Mouse (Mus musculus) left cerebral cortex, adult 2 months (tissue): ENCODE measurements around the gene Sh3glb2. TPM values are rescaled to one million over a fixed set of nuclear protein-coding genes. Genes with fewer than 3 reads are reported as not detected.

Experiments
- DNase-seq, 2 experiments: peaks; one replicate each; pipeline ENCODE4 v3.0.0; 2021 to 2022; ENCODE audit warnings: low spot score in 2 of 2, mixed read lengths in 1 of 2; ENCODE audit errors: extremely low spot score in 1 of 2
- H3K27ac ChIP-seq: fragments of 200-600 bp; 2 replicates; pipeline ENCODE4 v1.8.1; 2022
- H3K4me3 ChIP-seq: fragments of 200-600 bp; 2 replicates; pipeline ENCODE4 v1.8.1; 2022
- CTCF ChIP-seq: fragments of 200-600 bp; IDR thresholded peaks from 2 replicates; pipeline ENCODE4 v1.8.1; 2022; ENCODE audit warnings: antibody characterized with exemption, mild to moderate bottlenecking, moderate library complexity
- intact Hi-C: fragments of 180-260 bp; cut with DNase I; formaldehyde crosslinking; loops from one replicate; pipeline ENCODE4 v1.15.1; 2025
- total RNA-seq, 2 experiments: library from RNA; stranded (reverse); gene quantifications; 2 replicates each; pipeline ENCODE4 v1.2.3; 2021

The Sh3glb2 gene
- total RNA-seq, 2 experiments from 2014 or later = 291 to 312 TPM

DNA sequence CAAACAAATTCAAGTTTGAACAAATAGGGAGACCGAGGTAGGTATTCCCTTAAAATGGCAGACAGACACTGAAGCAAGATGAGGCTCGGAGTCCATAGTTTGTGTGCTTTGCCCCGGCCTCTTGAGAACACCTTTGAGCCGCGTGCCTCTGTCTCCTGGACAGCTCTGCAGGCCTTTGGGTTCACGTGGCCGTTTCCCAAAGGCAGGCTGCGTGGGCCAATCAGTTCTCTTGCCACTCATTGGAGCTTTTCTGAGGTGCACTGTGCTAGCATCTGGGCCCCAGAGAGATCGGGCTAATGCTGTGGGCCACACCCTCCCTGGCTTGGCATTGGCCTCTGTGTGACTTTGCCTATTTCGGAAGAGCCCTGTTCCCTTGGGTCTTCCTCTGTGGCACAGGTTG, 16.8 kb upstream of the Sh3glb2 start:
- intact Hi-C loops = no loop called here
- no peak for TF ChIP-seq CTCF
- Histone ChIP-seq H3K4me3 (no peak overlapping the region), H3K27ac (no peak overlapping the region)
- no peak for DNase-seq

GRCm38 (mm10) chr2:30372726-30373125, 13.6 kb upstream of the Sh3glb2 start:
- Histone ChIP-seq H3K27ac (no peak overlapping the region), H3K4me3 (no peak overlapping the region)
- intact Hi-C loops = no loop called here
- no peak for DNase-seq
- no peak for TF ChIP-seq CTCF

DNA sequence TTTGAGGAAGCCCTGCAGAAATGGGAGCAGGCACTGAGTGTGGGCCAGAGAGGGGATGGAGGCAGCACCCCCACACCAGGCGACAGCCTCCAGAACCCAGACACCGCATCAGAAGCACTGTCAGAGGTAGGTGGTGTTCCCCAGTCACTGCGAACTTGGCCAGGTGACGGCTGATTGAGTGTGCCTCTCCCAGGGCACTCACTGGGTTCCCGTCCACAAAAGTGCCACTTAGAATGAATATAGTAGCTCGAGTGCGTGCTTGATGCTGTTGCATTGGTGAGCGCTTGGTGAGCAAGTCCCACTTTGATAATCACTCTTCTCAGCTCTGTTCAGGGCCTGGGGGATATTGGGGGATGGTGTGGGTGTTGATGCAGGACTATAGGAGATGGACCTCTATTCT, 12.4 kb upstream of the Sh3glb2 start:
- no peak for DNase-seq
- intact Hi-C loops = no loop called here
- H3K27ac ChIP-seq = no peak overlapping the region
- no peak overlapping the region for H3K4me3 ChIP-seq
- TF ChIP-seq CTCF = no peak

- no peak for DNase-seq
- intact Hi-C loops = no loop called here
- H3K27ac ChIP-seq = peak overlapping the region; percentile 38; the same call in 1 of the 2 replicates
Observed at GRCm38 (mm10) chr2:30366203-30366602, 7.1 kb upstream of the Sh3glb2 start.

GRCm38 (mm10) chr2:30365281-30366069, 6.3 kb upstream of the Sh3glb2 start:
- DNase-seq = no peak
- intact Hi-C loops = no loop called here
- TF ChIP-seq CTCF = no peak
- Histone ChIP-seq H3K4me3 (peak overlapping the region; percentile 80), H3K27ac (peak overlapping the region; percentile 96)

More at GRCm38 (mm10) chr2:30366203-30366602, 7.1 kb upstream of the Sh3glb2 start:
- TF ChIP-seq CTCF = peak; percentile 26
- peak overlapping the region; percentile 80; the same call in 1 of the 2 replicates for H3K4me3 ChIP-seq

DNA sequence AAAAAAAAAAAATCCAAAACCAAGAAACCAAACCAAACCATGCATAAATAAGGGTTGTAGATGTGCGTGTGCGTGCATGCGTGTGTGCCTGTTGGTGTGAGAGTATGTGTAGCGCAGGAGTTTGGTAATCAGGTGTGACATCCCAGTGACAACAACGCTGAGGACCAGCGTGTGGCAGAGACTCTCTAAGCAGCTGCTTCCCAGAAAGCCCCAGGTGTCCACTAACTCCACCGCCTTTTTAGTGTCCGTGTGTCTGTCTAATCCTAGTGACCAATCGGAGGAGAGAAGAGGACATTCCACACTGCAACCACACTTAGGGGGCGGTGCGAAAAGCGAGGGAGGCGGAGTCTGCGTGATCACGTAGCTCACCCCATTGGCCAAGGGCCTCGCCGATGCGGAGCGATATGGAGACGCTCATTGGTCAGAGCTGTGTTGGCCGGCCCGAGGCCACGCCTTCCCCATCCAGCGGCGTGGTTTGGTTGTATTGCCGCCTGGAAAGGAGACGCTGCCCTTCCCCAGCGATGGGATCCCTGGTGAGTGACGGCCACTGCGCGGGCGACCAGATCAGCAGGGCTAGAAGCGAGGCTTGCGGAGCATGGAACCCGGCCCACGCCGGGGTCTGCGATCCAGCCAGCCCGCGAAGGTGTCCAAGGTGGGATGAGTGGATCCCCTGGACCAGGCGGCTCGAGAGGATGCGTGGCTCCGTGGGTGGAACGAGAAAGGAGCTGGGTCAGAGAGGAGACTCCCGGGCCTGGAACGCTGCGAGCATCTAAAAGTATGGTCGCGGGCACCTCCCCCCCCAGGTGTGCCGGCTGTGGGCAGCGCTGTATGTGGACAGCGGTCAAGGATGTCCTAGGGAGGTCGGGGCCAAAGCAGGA, 4.9 kb upstream of the Sh3glb2 start, which contains the start of gene Miga2:
TSS of gene Miga2 (plus strand) at position 461 of the 878 bp plus-strand sequence.
- intact Hi-C loops = loop anchor here (5.0 kb wide), 1 partner anchor 48 kb away; no protein-coding TSS in a partner anchor
- no peak for TF ChIP-seq CTCF

DNA sequence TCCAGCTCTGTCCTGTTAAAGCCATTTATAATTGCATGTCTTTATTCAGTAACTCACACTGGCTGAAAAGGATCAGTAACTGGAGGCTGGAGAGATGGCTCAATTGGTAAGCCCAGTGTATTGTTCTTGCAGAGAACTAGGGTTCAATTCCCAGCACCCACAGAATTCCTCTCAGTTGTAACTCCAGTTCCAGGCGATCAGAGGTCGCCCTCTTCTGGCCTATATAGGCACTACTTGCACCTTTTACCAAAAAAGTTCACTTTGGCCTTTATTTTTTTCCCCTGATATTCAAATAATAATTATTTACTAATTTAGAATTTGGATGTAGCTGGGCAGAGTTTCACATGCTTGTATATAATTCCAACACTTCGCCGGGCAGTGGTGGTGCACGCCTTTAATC, 3.7 kb upstream of the Sh3glb2 start:
- intact Hi-C loops = loop anchor here (5.0 kb wide), 1 partner anchor 49 kb away; no protein-coding TSS in a partner anchor
- Histone ChIP-seq H3K27ac (no peak overlapping the region), H3K4me3 (no peak overlapping the region)
- no peak for DNase-seq
- peak; percentile 37 for TF ChIP-seq CTCF

More for the DNA sequence above, 4.9 kb upstream of the Sh3glb2 start, which contains the start of gene Miga2:
- H3K4me3 ChIP-seq = peak within 1 kb of the TSS; percentile 80
- peak; percentile 97 to 98 for DNase-seq
- peak within 1 kb of the TSS; percentile 96 for H3K27ac ChIP-seq

DNA sequence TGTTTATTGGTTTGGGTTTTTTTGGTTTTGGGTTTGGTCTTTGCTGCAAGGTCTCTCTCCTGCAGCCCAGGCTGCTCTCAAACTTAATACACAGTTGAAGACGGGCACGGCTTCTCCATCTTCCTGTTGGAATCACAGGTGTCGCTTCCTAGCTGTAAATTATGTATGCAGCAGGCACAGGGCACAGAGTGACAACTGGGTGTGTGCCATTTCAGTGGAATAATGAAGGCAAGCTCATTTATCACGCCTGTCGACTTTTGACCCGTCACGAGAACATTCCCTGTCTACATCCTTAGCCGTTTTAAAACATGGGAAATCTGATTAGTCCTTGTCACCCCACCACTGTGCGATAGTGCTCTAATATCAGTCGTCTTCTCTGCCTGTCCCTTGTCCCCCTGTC, 1.5 kb upstream of the Sh3glb2 start:
- DNase-seq = no peak
- Histone ChIP-seq H3K27ac (no peak overlapping the region), H3K4me3 (no peak overlapping the region)
- intact Hi-C loops = loop anchor here (5.0 kb wide), 1 partner anchor 52 kb away; no protein-coding TSS in a partner anchor
- no peak for TF ChIP-seq CTCF

GRCm38 (mm10) chr2:30357552-30358510, 1.3 kb downstream of the Sh3glb2 start:
- Histone ChIP-seq H3K27ac (peak overlapping the region; percentile 83), H3K4me3 (peak overlapping the region; percentile 97)
- DNase-seq = no peak
- no peak for TF ChIP-seq CTCF
- intact Hi-C loops = no loop called here

- DNase-seq = no peak
- H3K27ac ChIP-seq = peak overlapping the region; percentile 83
- TF ChIP-seq CTCF = no peak
- H3K4me3 ChIP-seq = peak overlapping the region; percentile 97
- intact Hi-C loops = no loop called here
Observed at GRCm38 (mm10) chr2:30356906-30357305, 2.2 kb downstream of the Sh3glb2 start.

DNA sequence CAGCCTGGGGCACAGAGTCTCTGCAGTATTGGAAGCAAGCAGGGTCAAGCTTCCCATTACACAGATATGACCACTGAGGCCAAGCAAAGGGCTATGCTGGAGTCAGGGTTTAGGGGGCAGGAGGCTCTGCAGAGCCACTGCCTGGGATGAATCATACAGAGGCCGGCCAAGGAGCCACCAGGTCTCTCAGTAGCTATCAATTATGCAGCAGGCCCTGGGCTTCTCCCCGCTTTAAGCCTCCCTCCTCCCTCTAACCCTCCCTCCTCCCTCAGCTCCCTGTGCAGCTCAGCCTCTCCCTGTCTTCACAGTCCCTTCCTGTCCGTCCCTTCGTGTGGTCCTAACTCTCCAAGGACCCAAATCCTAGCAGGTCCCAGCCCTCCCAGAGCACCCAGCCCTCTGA, 2.9 kb downstream of the Sh3glb2 start:
- Histone ChIP-seq H3K27ac (peak overlapping the region; percentile 60), H3K4me3 (no peak overlapping the region; the same call in 1 of the 2 replicates)
- no peak for TF ChIP-seq CTCF
- DNase-seq = no peak
- intact Hi-C loops = no loop called here
